Mouse (Mus musculus) lung, adult 2 months (tissue): ENCODE results near the gene Gigyf2.

ENCODE experiments used
- CTCF ChIP-seq: fragments of 200-500 bp; IDR thresholded peaks from 2 replicates; pipeline ENCODE4 v1.5.1; 2011; ENCODE audit warnings: mild to moderate bottlenecking, low read length, control low read depth; ENCODE audit not compliant: insufficient read depth
- POLR2A ChIP-seq: fragments of 200-500 bp; IDR thresholded peaks from 2 replicates; pipeline ENCODE4 v1.6.1; 2011; ENCODE audit warnings: low read depth, mild to moderate bottlenecking, control low read depth, low read length, borderline replicate concordance; ENCODE audit errors: extremely low read depth

- TF ChIP-seq POLR2A (no peak), CTCF (no peak)
Measured at GRCm38 (mm10) chr1:87322778-87323177, 4.0 kb upstream of the Gigyf2 start.
